Mouse (Mus musculus) adrenal gland, adult 8-10 months (tissue): ENCODE data around the gene Agbl5. TPM values are rescaled to one million over a fixed set of nuclear protein-coding genes. Genes with fewer than 3 reads are reported as not detected.

ENCODE experiments used
- DNase-seq: peaks from one replicate; pipeline ENCODE4 v3.0.0; 2022
- total RNA-seq, 4 experiments: library from RNA; stranded (reverse); gene quantifications; 2 replicates each; pipeline ENCODE4 v1.2.4; 2022

Gene Agbl5
- total RNA-seq, 4 experiments from 2014 or later = 9.9 to 22.6 (median 17.7) TPM

- DNase-seq = no peak
Measured at GRCm38 (mm10) chr5:30920621-30921020, 32.1 kb downstream of the Agbl5 start.

GRCm38 (mm10) chr5:30921256-30922033, 33.0 kb downstream of the Agbl5 start, which contains the start of gene Khk:
TSS of gene Khk (plus strand) at chr5:30921431.
- peak; percentile 80 for DNase-seq

GRCm38 (mm10) chr5:30922581-30923041, 34.1 kb downstream of the Agbl5 start:
- no peak for DNase-seq

- no peak for DNase-seq
Measured at GRCm38 (mm10) chr5:30923119-30923518, 34.6 kb downstream of the Agbl5 start.

- no peak for DNase-seq
Measured at GRCm38 (mm10) chr5:30924614-30925013, 36.1 kb downstream of the Agbl5 start.

GRCm38 (mm10) chr5:30925217-30925616, 36.7 kb downstream of the Agbl5 start:
- no peak for DNase-seq

GRCm38 (mm10) chr5:30926073-30926472, 37.6 kb downstream of the Agbl5 start:
- DNase-seq = no peak

GRCm38 (mm10) chr5:30927945-30928529, 39.5 kb downstream of the Agbl5 start:
- peak; percentile 41 for DNase-seq

- DNase-seq = no peak
Measured at GRCm38 (mm10) chr5:30930121-30930520, 41.6 kb downstream of the Agbl5 start.

- no peak for DNase-seq
Measured at GRCm38 (mm10) chr5:30930846-30931245, 42.4 kb downstream of the Agbl5 start.

GRCm38 (mm10) chr5:30931378-30931777, 42.9 kb downstream of the Agbl5 start:
- DNase-seq = no peak

GRCm38 (mm10) chr5:30933705-30934104, 45.2 kb downstream of the Agbl5 start:
- no peak for DNase-seq

- no peak for DNase-seq
Measured at GRCm38 (mm10) chr5:30934725-30935461, 46.4 kb downstream of the Agbl5 start.

GRCm38 (mm10) chr5:30943004-30943403, 54.5 kb downstream of the Agbl5 start:
- no peak for DNase-seq

GRCm38 (mm10) chr5:30944344-30944743, 55.9 kb downstream of the Agbl5 start:
- no peak for DNase-seq

GRCm38 (mm10) chr5:30944956-30945781, 56.7 kb downstream of the Agbl5 start, which contains the start of gene Cgref1:
TSS of gene Cgref1 (minus strand) at chr5:30945591.
- DNase-seq = peak; percentile 74

GRCm38 (mm10) chr5:30948620-30949019, 60.1 kb downstream of the Agbl5 start:
- no peak for DNase-seq

- DNase-seq = peak; percentile 88
Measured at GRCm38 (mm10) chr5:30949654-30950326, 61.3 kb downstream of the Agbl5 start.

GRCm38 (mm10) chr5:30950451-30950850, 62.0 kb downstream of the Agbl5 start:
- DNase-seq = no peak

GRCm38 (mm10) chr5:30950922-30951321, 62.4 kb downstream of the Agbl5 start:
- no peak for DNase-seq

- no peak for DNase-seq
Measured at GRCm38 (mm10) chr5:30951706-30952105, 63.2 kb downstream of the Agbl5 start.

- DNase-seq = no peak
Measured at GRCm38 (mm10) chr5:30952551-30952950, 64.1 kb downstream of the Agbl5 start.
